Mouse (Mus musculus) frontal cortex, postnatal 10 days (tissue): Measurements from ENCODE around the gene Rgs6.

Experiments
- DNase-seq, 2 experiments: peaks; one replicate each; pipeline ENCODE4 v3.0.0; 2022; ENCODE audit warnings: low spot score in 2 of 2, mixed read lengths in 1 of 2

Gene Rgs6

DNA sequence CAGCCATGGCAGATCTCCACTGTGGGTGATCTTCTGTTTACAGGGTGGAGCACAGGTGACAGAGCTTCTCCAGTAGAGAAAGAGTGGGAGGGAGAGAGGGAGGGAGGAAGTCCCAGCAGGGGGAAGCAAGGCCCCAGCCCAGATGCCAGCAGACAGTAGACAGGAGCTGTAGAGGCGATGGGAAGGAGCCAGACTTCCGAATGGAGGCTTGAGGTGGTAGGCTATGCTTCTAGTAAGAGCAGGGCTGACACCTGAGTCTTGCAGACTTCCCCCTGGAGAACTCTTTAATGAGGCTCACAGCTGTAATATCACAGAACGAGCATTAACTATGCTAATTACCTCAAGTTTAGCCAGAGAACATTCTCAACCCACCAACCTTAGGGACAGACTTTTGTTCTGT is 613.6 kb downstream of the Rgs6 start:
- no peak for DNase-seq

DNA sequence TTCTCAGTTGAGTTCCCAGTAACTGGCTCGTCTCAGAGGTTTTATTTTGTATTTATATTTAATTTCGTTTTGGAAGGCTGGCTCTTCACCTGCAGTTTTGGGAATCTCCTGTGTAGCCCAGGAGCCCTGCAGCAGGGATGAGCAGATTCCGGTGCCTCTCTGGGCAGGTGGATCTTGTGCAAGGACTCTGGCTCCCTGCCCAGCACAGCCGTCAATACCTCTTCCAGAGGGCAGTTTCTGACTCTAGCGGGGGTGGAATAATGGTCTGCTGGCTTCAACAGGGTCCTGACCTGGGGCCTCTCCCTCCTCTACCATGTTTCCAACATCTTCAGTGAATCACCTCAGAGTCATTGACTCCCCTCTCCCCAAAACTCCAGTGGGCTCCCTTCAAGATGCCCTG is 616.3 kb downstream of the Rgs6 start:
- no peak for DNase-seq

DNA sequence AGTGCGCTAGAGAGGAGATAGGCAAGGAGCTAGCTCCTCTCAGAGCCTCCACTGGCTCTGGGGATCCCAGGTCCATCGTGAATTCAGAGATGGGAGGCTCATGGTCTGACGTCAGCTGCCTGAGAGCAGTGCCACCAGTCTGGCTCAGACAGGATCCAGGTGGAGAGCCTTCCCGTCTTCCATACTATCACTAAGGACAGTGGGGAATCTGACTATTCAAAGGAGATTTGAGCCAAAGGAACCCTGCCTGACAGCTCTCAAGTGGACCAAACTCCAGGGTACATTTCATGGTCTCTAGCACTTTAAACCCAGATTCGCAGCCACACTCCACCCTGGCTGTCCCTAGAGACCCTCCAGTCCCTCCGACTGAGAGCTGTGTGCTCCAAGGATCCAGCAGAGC is 618.8 kb downstream of the Rgs6 start:
- no peak for DNase-seq

DNA sequence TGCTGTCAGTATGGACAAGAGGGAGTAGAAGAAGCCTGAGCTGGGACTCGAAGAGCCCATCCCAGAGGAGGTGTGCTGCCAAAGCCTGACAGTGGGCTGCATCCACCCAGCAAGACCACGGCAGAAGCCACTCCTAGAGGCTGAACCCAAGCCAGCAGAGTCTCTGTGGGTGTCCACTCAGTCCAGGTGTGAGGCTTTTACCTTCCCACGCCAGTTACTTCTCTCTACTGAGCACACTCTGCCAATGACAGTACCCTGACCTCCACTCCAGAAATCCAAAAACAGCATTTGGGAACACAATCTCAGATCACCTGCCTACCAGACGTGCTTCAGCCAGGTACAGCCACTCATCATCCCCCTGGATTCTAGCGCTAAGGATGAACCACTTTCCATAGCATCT is 619.4 kb downstream of the Rgs6 start:
- DNase-seq: no peak

DNA sequence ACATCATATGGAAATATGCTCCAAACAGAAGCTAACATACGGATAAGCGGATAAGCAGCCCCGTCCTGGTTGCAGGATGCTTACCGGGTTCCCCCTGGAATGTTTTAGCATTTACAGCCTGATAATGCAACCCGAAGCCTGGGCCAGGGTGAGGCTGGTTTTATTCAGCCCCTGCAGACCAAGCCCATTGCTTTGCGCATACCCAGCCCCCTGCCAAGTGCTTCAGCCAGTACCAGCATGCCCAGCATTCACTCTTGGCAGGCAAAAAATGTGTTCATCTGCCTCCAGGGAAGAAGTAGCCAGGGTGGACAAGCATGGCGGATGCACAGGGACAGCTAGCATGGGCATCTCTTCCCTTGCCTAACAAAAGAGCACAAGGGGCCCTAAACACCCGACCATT is 619.9 kb downstream of the Rgs6 start:
- no peak for DNase-seq

DNA sequence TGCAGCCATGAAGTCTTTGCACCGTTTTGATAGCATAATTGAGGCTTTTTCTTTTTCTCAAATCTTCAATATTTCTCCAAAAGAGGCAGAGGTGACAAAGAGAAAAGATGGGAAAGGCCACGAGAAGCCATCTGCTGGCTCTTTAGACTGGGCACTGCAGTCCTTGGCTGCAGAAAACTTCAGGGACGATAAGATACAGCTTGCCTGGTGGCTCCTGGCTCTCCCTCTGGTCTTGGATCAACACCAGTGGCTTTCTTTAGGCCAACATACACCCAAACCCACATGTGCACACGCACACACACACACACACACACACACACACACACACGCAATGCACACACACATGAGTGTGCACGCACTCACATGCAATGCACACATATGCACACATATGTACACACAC is 620.7 kb downstream of the Rgs6 start:
- no peak for DNase-seq

DNA sequence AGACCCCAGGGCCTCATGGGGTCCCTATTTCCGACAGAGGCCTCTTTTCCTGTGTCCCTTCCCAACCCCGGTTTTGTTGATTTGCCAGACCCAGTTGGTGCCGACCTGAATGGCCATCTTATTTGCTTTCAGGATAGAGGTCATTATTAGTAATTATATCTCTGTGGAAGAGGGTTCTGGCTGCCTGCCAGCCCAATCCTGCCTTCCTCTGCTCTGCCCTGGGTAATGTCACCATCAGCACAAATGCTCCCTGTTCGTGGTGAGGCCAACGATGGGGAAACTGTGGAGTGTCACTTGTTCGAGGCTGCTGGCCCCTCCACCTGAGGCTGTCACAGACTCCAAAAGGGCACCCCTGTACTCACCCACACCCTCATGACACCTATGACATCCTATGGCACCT is 621.4 kb downstream of the Rgs6 start:
- no peak for DNase-seq

DNA sequence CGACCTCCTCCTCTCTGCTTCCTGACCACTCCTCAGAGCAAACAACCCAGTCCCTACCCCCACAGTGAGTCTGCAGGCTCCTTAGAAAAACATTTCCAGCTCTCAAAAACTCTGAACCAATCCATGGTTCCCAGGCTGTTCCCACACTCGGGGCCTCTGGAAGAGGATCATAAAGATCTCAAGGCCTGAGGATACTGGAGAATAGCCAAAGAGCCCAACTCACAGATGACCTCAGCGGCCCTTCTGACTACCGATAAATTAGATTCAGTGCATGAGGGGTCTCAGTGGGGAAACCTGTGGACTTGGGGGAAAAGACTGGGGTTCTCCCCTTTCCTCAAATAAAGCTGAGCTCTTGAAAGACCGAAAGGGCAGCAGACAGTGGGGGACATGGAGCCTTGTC is 622.2 kb downstream of the Rgs6 start:
- no peak for DNase-seq

DNA sequence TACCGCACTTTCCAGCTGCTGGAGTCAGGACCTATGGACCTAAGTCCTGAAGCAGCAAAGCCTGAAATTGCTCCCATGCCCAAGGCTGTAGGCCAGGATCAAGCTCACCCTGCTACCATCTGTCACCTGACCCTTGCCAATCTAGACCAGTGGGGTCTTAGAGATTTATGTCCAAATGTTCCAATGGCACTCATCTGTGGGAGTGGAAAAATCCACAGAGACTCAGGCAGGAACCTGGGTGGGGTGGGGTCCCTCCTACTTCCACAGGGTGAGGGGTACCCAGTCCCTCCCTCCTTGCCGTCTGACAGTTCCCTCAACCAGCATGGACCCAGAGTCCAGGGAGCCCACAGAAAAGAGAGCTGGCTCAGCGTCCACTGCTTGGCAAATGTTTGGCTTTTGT is 622.6 kb downstream of the Rgs6 start:
- no peak for DNase-seq

DNA sequence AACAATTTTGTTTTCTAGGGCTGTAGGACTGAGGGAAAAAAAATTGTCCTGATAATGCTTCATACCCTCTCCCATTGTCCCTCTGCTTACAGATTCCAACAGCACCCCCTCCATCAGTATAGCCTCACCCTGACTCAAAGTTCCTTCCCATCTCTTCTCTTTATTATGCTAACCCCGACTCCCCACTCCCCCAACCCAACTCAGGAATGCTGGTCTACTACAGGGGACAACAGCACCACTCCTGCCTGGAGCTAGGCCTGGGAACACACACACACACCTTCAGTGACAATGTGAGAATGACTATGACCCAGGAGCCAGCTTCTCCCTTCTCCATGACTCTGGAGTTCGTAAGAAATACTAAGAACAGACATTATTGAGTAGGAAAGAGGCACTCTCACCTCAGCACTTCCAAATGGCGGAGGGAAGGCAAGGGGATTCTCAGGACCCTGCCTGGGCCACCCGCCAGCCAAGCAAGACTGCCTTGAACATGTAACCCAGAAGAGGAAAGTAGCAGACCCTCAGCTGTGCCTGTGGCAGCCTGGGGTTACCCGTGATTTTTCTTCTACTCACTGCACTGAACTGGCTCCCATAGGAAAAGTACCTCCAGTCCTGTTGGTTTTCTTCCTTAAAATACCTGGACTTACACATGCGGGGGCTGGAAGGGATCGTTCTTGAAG is 623.2 kb downstream of the Rgs6 start:
- no peak for DNase-seq
